ENCODE assay signal across 8 mouse cellular contexts in the genomic region with DNA sequence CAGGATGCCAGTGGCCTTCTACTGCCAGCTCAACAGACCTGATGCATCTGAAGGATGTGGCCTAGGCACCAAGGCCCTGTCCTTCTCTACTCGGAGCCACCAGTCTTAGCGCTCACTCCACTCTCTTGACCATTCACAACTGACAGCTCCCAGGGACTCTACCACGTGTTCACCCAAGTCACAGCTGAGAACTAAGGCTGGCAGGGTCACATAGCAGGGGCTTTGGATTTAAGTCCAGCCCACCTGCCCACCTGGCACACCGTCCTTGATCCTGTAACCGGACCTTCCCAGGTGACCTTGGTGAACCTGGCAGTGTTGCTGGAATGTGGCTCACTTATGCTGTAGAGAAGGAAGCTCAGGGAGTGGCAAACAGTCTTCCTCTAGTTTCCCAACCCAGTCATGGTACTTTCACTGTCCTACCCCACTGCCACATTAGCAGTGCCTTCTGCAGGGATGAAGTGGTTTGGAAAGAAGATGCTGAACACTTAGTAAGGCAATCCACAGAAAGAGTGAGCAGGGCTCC. TPM values are rescaled to one million over a fixed set of nuclear protein-coding genes. Genes with fewer than 3 reads are reported as not detected.
DNase-seq lines count a peak whose midpoint lies in the region; ATAC-seq lines count a peak whose summit lies in the region.

No protein-coding gene starts in this region.

- H3K9ac ChIP-seq in heart, embryonic 11.5 days (ENCODE audit: low read depth, low read length): peak overlapping the region; percentile 35
- no peak overlapping the region; the same call in none of the 2 replicates for H3K9ac ChIP-seq in embryonic facial prominence, embryonic 11.5 days (replicated peaks; ENCODE audit: low read length)
- H3K9ac ChIP-seq in hindbrain, embryonic 15.5 days: no peak overlapping the region

- intact Hi-C loops in heart, postnatal 10 days (cut with DNase I): loop anchor here (5.0 kb wide), 1 partner anchor 38 kb away; no protein-coding TSS in a partner anchor

- WGBS in heart, embryonic 11.5 days (ENCODE audit: insufficient replicate concordance): 66% methylated on average over 5 of the region's 5 CpGs
- 65% methylated on average over 5 of the region's 5 CpGs for WGBS in embryonic facial prominence, embryonic 11.5 days
- 65% methylated on average over 5 of the region's 5 CpGs for WGBS in hindbrain, embryonic 15.5 days
- 77% methylated on average over 5 of the region's 5 CpGs for WGBS in midbrain, embryonic 10.5 days

- H3K9me3 ChIP-seq in heart, embryonic 11.5 days (replicated peaks; ENCODE audit: control insufficient read depth, low read length): no peaks in the 10 kb centered on the region
- no peaks in the 10 kb centered on the region for H3K9me3 ChIP-seq in embryonic facial prominence, embryonic 11.5 days (replicated peaks; ENCODE audit: control insufficient read depth, low read length)
- no peaks in the 10 kb centered on the region for H3K9me3 ChIP-seq in hindbrain, embryonic 15.5 days
- H3K9me3 ChIP-seq in midbrain, embryonic 10.5 days (replicated peaks): no peaks in the 10 kb centered on the region

- peak overlapping the region; percentile 60 for H3K4me3 ChIP-seq in heart, embryonic 11.5 days (ENCODE audit: low read depth, low read length)
- peak overlapping the region; percentile 75; the same call in 1 of the 2 replicates for H3K4me3 ChIP-seq in embryonic facial prominence, embryonic 11.5 days (ENCODE audit: low read depth, low read length)
- no peak overlapping the region for H3K4me3 ChIP-seq in hindbrain, embryonic 15.5 days
- peak overlapping the region; percentile 70 for H3K4me3 ChIP-seq in midbrain, embryonic 10.5 days

- H3K27me3 ChIP-seq in heart, embryonic 11.5 days (ENCODE audit: control insufficient read depth, insufficient read depth, low read length): no peaks in the 10 kb centered on the region
- no peaks in the 10 kb centered on the region for H3K27me3 ChIP-seq in embryonic facial prominence, embryonic 11.5 days (ENCODE audit: control insufficient read depth, insufficient read depth, low read length)
- H3K27me3 ChIP-seq in hindbrain, embryonic 15.5 days: no peaks in the 10 kb centered on the region
- H3K27me3 ChIP-seq in midbrain, embryonic 10.5 days (ENCODE audit: low read depth, poor library complexity, severe bottlenecking): no peaks in the 10 kb centered on the region

- no peak for DNase-seq in heart, postnatal 10 days
- no peak for DNase-seq in embryonic facial prominence, embryonic 11.5 days (ENCODE audit: low spot score)
- DNase-seq in midbrain, embryonic 10.5 days (ENCODE audit: low spot score): no peak
- DNase-seq in testis, postnatal 10 days (ENCODE audit: low spot score): no peak
- DNase-seq in layer of hippocampus, adult 11-12 months (ENCODE audit: low spot score): no peak
- no peak for DNase-seq in right cerebral cortex, postnatal 14 days

- H3K27ac ChIP-seq in heart, embryonic 11.5 days (ENCODE audit: low read depth, low read length): peak overlapping the region; percentile 85
- peak overlapping the region; percentile 14 for H3K27ac ChIP-seq in embryonic facial prominence, embryonic 11.5 days (replicated peaks; ENCODE audit: low read depth, low read length)
- peak overlapping the region; percentile 57 for H3K27ac ChIP-seq in hindbrain, embryonic 15.5 days (replicated peaks)
- H3K27ac ChIP-seq in midbrain, embryonic 10.5 days (replicated peaks): peak overlapping the region; percentile 94

- peaks cover 40% of the 10 kb centered on the region for H3K4me1 ChIP-seq in heart, embryonic 11.5 days (ENCODE audit: control insufficient read depth, insufficient read depth, low read length)
- peaks cover 9% of the 10 kb centered on the region for H3K4me1 ChIP-seq in embryonic facial prominence, embryonic 11.5 days (ENCODE audit: control insufficient read depth, insufficient read depth, low read length)
- H3K4me1 ChIP-seq in hindbrain, embryonic 15.5 days (replicated peaks): peaks cover 46% of the 10 kb centered on the region
- peaks cover 54% of the 10 kb centered on the region for H3K4me1 ChIP-seq in midbrain, embryonic 10.5 days

- ATAC-seq in heart, embryonic 11.5 days (replicated peaks; ENCODE audit: insufficient number of reproducible peaks, low FRiP score, low TSS enrichment): no peak
- no peak; the same call in 1 of the 2 replicates for ATAC-seq in embryonic facial prominence, embryonic 11.5 days (replicated peaks; ENCODE audit: insufficient number of reproducible peaks, low FRiP score, low TSS enrichment, low read depth)
- peak; percentile 13; the same call in 1 of the 2 replicates for ATAC-seq in hindbrain, embryonic 15.5 days (ENCODE audit: low FRiP score, low read depth)

- peak overlapping the region; percentile 88 for H3K4me2 ChIP-seq in heart, embryonic 11.5 days
- peak overlapping the region; percentile 87 for H3K4me2 ChIP-seq in embryonic facial prominence, embryonic 11.5 days (ENCODE audit: low read depth, low read length)
- H3K4me2 ChIP-seq in hindbrain, embryonic 15.5 days: peak overlapping the region; percentile 42

- H3K36me3 ChIP-seq in heart, embryonic 11.5 days (ENCODE audit: control insufficient read depth, insufficient read depth, low read length): no peaks in the 10 kb centered on the region
- H3K36me3 ChIP-seq in embryonic facial prominence, embryonic 11.5 days (replicated peaks; ENCODE audit: control insufficient read depth, insufficient read depth, low read depth, low read length): no peaks in the 10 kb centered on the region
- no peaks in the 10 kb centered on the region for H3K36me3 ChIP-seq in hindbrain, embryonic 15.5 days
- H3K36me3 ChIP-seq in midbrain, embryonic 10.5 days: no peaks in the 10 kb centered on the region

RNA-seq across cellular contexts. Expression of gene Angptl2, which starts 0.6 kb away (rescaled TPM):
- 34.3 and 47.8 TPM in 2 replicates for polyA plus RNA-seq in heart, embryonic 11.5 days (2014; fragmentation: Nextera tagmentation; extraction: Ambion mirVana)
- total RNA-seq in heart, postnatal 10 days (2021): 100 to 1,000 TPM; 135 to 141 TPM
- polyA plus RNA-seq in embryonic facial prominence, embryonic 11.5 days (2014; fragmentation: Nextera tagmentation; extraction: Ambion mirVana): 28.6 and 30.4 TPM in 2 replicates
- 18.4 and 18.5 TPM in 2 replicates for polyA plus RNA-seq in hindbrain, embryonic 15.5 days (2015; fragmentation: Nextera tagmentation; extraction: Ambion mirVana)
- polyA plus RNA-seq in midbrain, embryonic 10.5 days (2016; fragmentation: Nextera tagmentation; extraction: Ambion mirVana): 21.8 and 25.9 TPM in 2 replicates

Comparison
In these comparisons a context has a peak if more than half of its experiments do, and no peak if none do; other contexts are left out.
1. H3K27ac ChIP-seq: peak in every context shown above with its lines; median percentile 94 in midbrain, embryonic 10.5 days; 85 in heart, embryonic 11.5 days; 57 in hindbrain, embryonic 15.5 days; 14 in embryonic facial prominence, embryonic 11.5 days.